In the genomic region with DNA sequence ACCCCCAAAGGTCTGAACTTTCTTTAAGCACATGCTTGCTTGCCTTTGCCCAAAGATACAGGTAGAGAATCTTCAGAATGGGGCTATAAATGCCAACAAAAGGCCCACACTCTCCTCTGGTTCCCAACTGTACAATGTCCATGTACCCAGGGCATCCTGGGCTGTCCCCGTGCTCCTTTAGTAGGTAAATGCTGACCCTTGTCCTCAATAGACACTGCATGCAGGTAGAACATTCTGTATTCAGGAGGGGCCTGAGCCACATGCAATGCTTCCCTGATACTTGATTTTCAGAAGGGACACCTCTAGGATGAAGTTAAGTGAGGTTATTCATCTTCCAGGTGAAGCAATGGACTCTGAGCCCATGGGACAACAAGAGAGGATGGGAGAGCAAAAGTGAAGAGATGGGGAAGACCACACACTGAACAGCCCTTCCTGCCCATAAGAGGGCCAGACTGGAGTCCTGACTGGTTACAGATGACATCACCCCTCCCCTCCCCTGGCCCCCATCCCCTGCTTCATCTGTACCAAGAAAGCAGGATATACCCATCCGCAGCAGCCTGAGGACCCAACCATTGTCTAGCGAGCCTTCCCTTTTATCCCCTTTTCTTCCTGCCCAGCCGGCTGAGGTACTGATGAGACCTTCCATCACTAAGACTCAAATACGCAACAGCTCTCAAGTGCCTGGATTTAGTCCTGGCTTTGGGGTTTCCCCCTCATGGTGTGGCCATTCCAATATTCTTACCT, we compare ENCODE assay signal across 8 mouse cellular contexts. TPM values are rescaled to one million over a fixed set of nuclear protein-coding genes. Genes with fewer than 3 reads are reported as not detected.
A peak's percentile ranks its signal among the peaks of the same experiment; 100 is the strongest.
DNase-seq lines count a peak whose midpoint lies in the region; ATAC-seq and TF ChIP-seq lines count a peak whose summit lies in the region.

No protein-coding gene starts in this region.

- H3K27ac ChIP-seq in heart, embryonic 10.5 days, result peak overlapping the region; percentile 64; the same call in 1 of the 2 replicates
- no peak overlapping the region for H3K27ac ChIP-seq in ES-E14 (ENCODE audit: insufficient read depth, low read depth, low read length, poor library complexity, severe bottlenecking)
- H3K27ac ChIP-seq in heart, postnatal 0 days (ENCODE audit: low read depth), result no peak overlapping the region
- no peak overlapping the region for H3K27ac ChIP-seq in liver, embryonic 14.5 days

- in situ Hi-C loops in ES-E14 (cut with MboI; ENCODE audit: low sequenced_read_pairs in 2 of 2, unreplicated experiment in 2 of 2), result no loop called here

- H3K4me3 ChIP-seq in heart, embryonic 10.5 days, result peak overlapping the region; percentile 59
- H3K4me3 ChIP-seq in ES-E14 (ENCODE audit: insufficient read depth in 1 of 2, low read depth in 1 of 2, low read length in 2 of 2, poor library complexity in 1 of 2, severe bottlenecking in 1 of 2), result peak overlapping the region; percentile 49 to 57; a peak in 2 of 4 replicates
- H3K4me3 ChIP-seq in heart, postnatal 0 days (ENCODE audit: low read depth, low read length), result peak overlapping the region; percentile 40
- H3K4me3 ChIP-seq in liver, embryonic 14.5 days (ENCODE audit: insufficient read depth in 1 of 2, low read depth in 2 of 2, low read length in 2 of 2), result no peak overlapping the region

- no peak for TF ChIP-seq CTCF in heart, postnatal 0 days (IDR thresholded peaks at IDR 0.05; ENCODE audit: low read depth)
- no peak for TF ChIP-seq CTCF in liver, embryonic 14.5 days (IDR thresholded peaks at IDR 0.05; ENCODE audit: low read depth)

- peak overlapping the region; percentile 66 for H3K4me2 ChIP-seq in heart, postnatal 0 days (ENCODE audit: low read depth, low read length)
- peak overlapping the region; percentile 60 for H3K4me2 ChIP-seq in liver, embryonic 14.5 days (ENCODE audit: low read depth)

- 41% methylated on average over 5 of the region's 5 CpGs for WGBS in heart, embryonic 10.5 days
- 37% methylated on average over 5 of the region's 5 CpGs for WGBS in heart, postnatal 0 days
- 30% methylated on average over 5 of the region's 5 CpGs for WGBS in liver, embryonic 14.5 days (ENCODE audit: insufficient replicate concordance)

- H3K9ac ChIP-seq in ES-E14 (ENCODE audit: insufficient read depth, low read depth, low read length, poor library complexity, severe bottlenecking), result no peak overlapping the region
- no peak overlapping the region for H3K9ac ChIP-seq in heart, postnatal 0 days (replicated peaks; ENCODE audit: low read depth, low read length)
- H3K9ac ChIP-seq in liver, embryonic 14.5 days (replicated peaks), result no peak overlapping the region

- DNase-seq in heart, embryonic 10.5 days (ENCODE audit: low spot score), result no peak
- DNase-seq in heart, adult 18-20 months, result no peak
- no peak for DNase-seq in ES-E14 (ENCODE audit: low read depth, low spot score)
- no peak for DNase-seq in heart, postnatal 0 days (ENCODE audit: low spot score)
- no peak for DNase-seq in liver, embryonic 14.5 days (ENCODE audit: low read depth in 3 of 3, low spot score in 3 of 3)
- DNase-seq in ovary, postnatal 14 days (ENCODE audit: low spot score), result no peak
- DNase-seq in adrenal gland, adult 8-10 months, result no peak

- H3K36me3 ChIP-seq in heart, embryonic 10.5 days, result no peaks in the 10 kb centered on the region
- no peaks in the 10 kb centered on the region for H3K36me3 ChIP-seq in ES-E14 (ENCODE audit: control insufficient read depth, insufficient read depth, low read length, poor library complexity, severe bottlenecking)
- H3K36me3 ChIP-seq in heart, postnatal 0 days (replicated peaks; ENCODE audit: control insufficient read depth, insufficient read depth, low read length), result no peaks in the 10 kb centered on the region
- no peaks in the 10 kb centered on the region for H3K36me3 ChIP-seq in liver, embryonic 14.5 days (replicated peaks; ENCODE audit: control insufficient read depth, insufficient read depth, low read depth)

- H3K4me1 ChIP-seq in heart, embryonic 10.5 days, result peaks cover 52% of the 10 kb centered on the region
- H3K4me1 ChIP-seq in ES-E14 (ENCODE audit: control insufficient read depth in 2 of 2, insufficient read depth in 2 of 2, low read length in 2 of 2, poor library complexity in 1 of 2), result peaks cover 9 to 22% of the 10 kb centered on the region in 2 experiments; a peak in 3 of 4 replicates
- H3K4me1 ChIP-seq in heart, postnatal 0 days (ENCODE audit: control insufficient read depth, insufficient read depth), result peaks cover 32% of the 10 kb centered on the region
- H3K4me1 ChIP-seq in liver, embryonic 14.5 days (replicated peaks; ENCODE audit: control insufficient read depth in 2 of 2, insufficient read depth in 2 of 2, low read length in 1 of 2), result peaks cover 0 to 4% of the 10 kb centered on the region in 2 experiments; a peak in 1 of 4 replicates

- H3K27me3 ChIP-seq in heart, embryonic 10.5 days (ENCODE audit: insufficient read depth, poor library complexity, severe bottlenecking), result peaks cover 56% of the 10 kb centered on the region
- H3K27me3 ChIP-seq in heart, postnatal 0 days (ENCODE audit: control insufficient read depth, insufficient read depth, low read length), result peaks cover 5% of the 10 kb centered on the region; the same call in 1 of the 2 replicates
- H3K27me3 ChIP-seq in liver, embryonic 14.5 days (ENCODE audit: control insufficient read depth, insufficient read depth, low read length), result peaks cover 26% of the 10 kb centered on the region

- no peak for TF ChIP-seq EP300 in heart, postnatal 0 days (IDR thresholded peaks at IDR 0.05; ENCODE audit: low read depth)
- TF ChIP-seq EP300 in liver, embryonic 14.5 days (IDR thresholded peaks at IDR 0.05; ENCODE audit: low read depth), result no peak

- ATAC-seq in heart, postnatal 0 days (ENCODE audit: insufficient read depth, low read depth), result no peak
- ATAC-seq in liver, embryonic 14.5 days (ENCODE audit: insufficient read depth), result no peak
- ATAC-seq in frontal cortex, adult (ENCODE audit: low TSS enrichment), result no peak

- H3K9me3 ChIP-seq in heart, embryonic 10.5 days, result no peaks in the 10 kb centered on the region
- no peaks in the 10 kb centered on the region for H3K9me3 ChIP-seq in ES-E14 (ENCODE audit: control insufficient read depth, insufficient read depth, low read depth, low read length)
- no peaks in the 10 kb centered on the region for H3K9me3 ChIP-seq in heart, postnatal 0 days (replicated peaks; ENCODE audit: control insufficient read depth, low read length)
- no peaks in the 10 kb centered on the region for H3K9me3 ChIP-seq in liver, embryonic 14.5 days (ENCODE audit: control insufficient read depth, low read length)

TF ChIP-seq in ES-E14, 5 proteins besides CTCF, POLR2A, EP300 and RAD21 (continues in another document):
- TF ChIP-seq CHD2 (IDR thresholded peaks at IDR 0.05; ENCODE audit: low read depth, low read length), result no peak

RNA-seq across cellular contexts. Expression of a gene that starts 1.0 kb away (rescaled TPM):
- polyA plus RNA-seq in heart, embryonic 10.5 days (2016; fragmentation: Nextera tagmentation; extraction: Ambion mirVana), result 2.1 and 3.1 TPM in 2 replicates
- 10 to 100 TPM in 1 of 2 experiments, 1 to 10 TPM in 1; 7.1 to 14.6 TPM for total RNA-seq in heart, adult 18-20 months (2021)
- 4.6 and 10.6 TPM in 2 replicates for total RNA-seq in ES-E14 (2012; rRNA removed)
- total RNA-seq in heart, postnatal 0 days (2014; rRNA removed; ENCODE audit: low replicate concordance), result 15.5 and 20.0 TPM in 2 replicates
- 7.1 and 7.5 TPM in 2 replicates for polyA plus RNA-seq in heart, postnatal 0 days (2015; fragmentation: Nextera tagmentation; extraction: Ambion mirVana)
- polyA plus RNA-seq in liver, embryonic 14.5 days (2012; rRNA removed), result 0.13 and 0.15 TPM in 2 replicates
- polyA plus RNA-seq in liver, embryonic 14.5 days (2014; fragmentation: Nextera tagmentation; extraction: Ambion mirVana), result 0.14 and 0.19 TPM in 2 replicates
- 1 to 10 TPM; 3.2 to 6.9 (median 4.7) TPM for total RNA-seq in adrenal gland, adult 8-10 months (2022)

RNA-seq across cellular contexts. Expression of a gene that starts 12.2 kb away (rescaled TPM):
- 2.1 and 4.7 TPM in 2 replicates for polyA plus RNA-seq in heart, embryonic 10.5 days (2016; fragmentation: Nextera tagmentation; extraction: Ambion mirVana)
- under 1 TPM; 0.42 to 0.85 TPM for total RNA-seq in heart, adult 18-20 months (2021)
- 0.09 and 0.11 TPM in 2 replicates for total RNA-seq in ES-E14 (2012; rRNA removed)
- 3.4 and 4.2 TPM in 2 replicates for total RNA-seq in heart, postnatal 0 days (2014; rRNA removed; ENCODE audit: low replicate concordance)
- 2.5 and 2.9 TPM in 2 replicates for polyA plus RNA-seq in heart, postnatal 0 days (2015; fragmentation: Nextera tagmentation; extraction: Ambion mirVana)
- 0.28 and 0.32 TPM in 2 replicates for polyA plus RNA-seq in liver, embryonic 14.5 days (2012; rRNA removed)
- polyA plus RNA-seq in liver, embryonic 14.5 days (2014; fragmentation: Nextera tagmentation; extraction: Ambion mirVana), result 0.04 and 0.11 TPM in 2 replicates
- 1 to 10 TPM in 1 of 4 experiments, under 1 TPM in 3; 0.17 to 1.0 (median 0.62) TPM for total RNA-seq in adrenal gland, adult 8-10 months (2022)

RNA-seq across cellular contexts. Expression of a gene that starts 12.6 kb away (rescaled TPM):
- 133 and 147 TPM in 2 replicates for polyA plus RNA-seq in heart, embryonic 10.5 days (2016; fragmentation: Nextera tagmentation; extraction: Ambion mirVana)
- 10 to 100 TPM; 44.6 to 44.8 TPM for total RNA-seq in heart, adult 18-20 months (2021)
- 169 and 267 TPM in 2 replicates for total RNA-seq in ES-E14 (2012; rRNA removed)
- 123 and 128 TPM in 2 replicates for total RNA-seq in heart, postnatal 0 days (2014; rRNA removed; ENCODE audit: low replicate concordance)
- 85.3 and 99.3 TPM in 2 replicates for polyA plus RNA-seq in heart, postnatal 0 days (2015; fragmentation: Nextera tagmentation; extraction: Ambion mirVana)
- polyA plus RNA-seq in liver, embryonic 14.5 days (2012; rRNA removed), result 28.7 and 41.8 TPM in 2 replicates
- 31.2 and 38.7 TPM in 2 replicates for polyA plus RNA-seq in liver, embryonic 14.5 days (2014; fragmentation: Nextera tagmentation; extraction: Ambion mirVana)
- 10 to 100 TPM; 69.5 to 90.1 (median 77.6) TPM for total RNA-seq in adrenal gland, adult 8-10 months (2022)

RNA-seq across cellular contexts. Expression of a gene that starts 16.7 kb away (rescaled TPM):
- not detected in 2 replicates for polyA plus RNA-seq in heart, embryonic 10.5 days (2016; fragmentation: Nextera tagmentation; extraction: Ambion mirVana)
- not detected for total RNA-seq in heart, adult 18-20 months (2021)
- total RNA-seq in ES-E14 (2012; rRNA removed), result 0.49 and 0.74 TPM in 2 replicates
- not detected in 2 replicates for total RNA-seq in heart, postnatal 0 days (2014; rRNA removed; ENCODE audit: low replicate concordance)
- 0.26 TPM in 1 of 2 replicates, not detected in the other for polyA plus RNA-seq in heart, postnatal 0 days (2015; fragmentation: Nextera tagmentation; extraction: Ambion mirVana)
- polyA plus RNA-seq in liver, embryonic 14.5 days (2012; rRNA removed), result 0.02 and 0.03 TPM in 2 replicates
- not detected in 2 replicates for polyA plus RNA-seq in liver, embryonic 14.5 days (2014; fragmentation: Nextera tagmentation; extraction: Ambion mirVana)
- not detected for total RNA-seq in adrenal gland, adult 8-10 months (2022)

RNA-seq across cellular contexts. Expression of a gene that starts 29.2 kb away (rescaled TPM):
- polyA plus RNA-seq in heart, embryonic 10.5 days (2016; fragmentation: Nextera tagmentation; extraction: Ambion mirVana), result 176 and 226 TPM in 2 replicates
- 10 to 100 TPM; 76.7 to 79.8 TPM for total RNA-seq in heart, adult 18-20 months (2021)
- 114 and 157 TPM in 2 replicates for total RNA-seq in ES-E14 (2012; rRNA removed)
- total RNA-seq in heart, postnatal 0 days (2014; rRNA removed; ENCODE audit: low replicate concordance), result 32.2 and 91.4 TPM in 2 replicates
- polyA plus RNA-seq in heart, postnatal 0 days (2015; fragmentation: Nextera tagmentation; extraction: Ambion mirVana), result 188 and 207 TPM in 2 replicates
- 41.6 and 62.8 TPM in 2 replicates for polyA plus RNA-seq in liver, embryonic 14.5 days (2012; rRNA removed)
- polyA plus RNA-seq in liver, embryonic 14.5 days (2014; fragmentation: Nextera tagmentation; extraction: Ambion mirVana), result 197 and 200 TPM in 2 replicates
- 100 to 1,000 TPM; 102 to 144 (median 126) TPM for total RNA-seq in adrenal gland, adult 8-10 months (2022)

Comparison
In these comparisons a context has a peak if more than half of its experiments do, and no peak if none do; other contexts are left out.
1. H3K4me3 ChIP-seq: peak in heart, embryonic 10.5 days (single experiment), ES-E14 (2 of 2) and heart, postnatal 0 days (single experiment); none in liver, embryonic 14.5 days (0 of 2).